Mouse (Mus musculus): ENCODE measurements at regions not wholly inside any gene's neighbourhood (a gene's known extent, or its start where the extent isn't known, plus 50 kb on each side); places are given as distances from the start of the nearest gene placed in this dataset.
A peak's percentile ranks its signal among the peaks of the same experiment; 100 is the strongest.
"Not testable (repeated sequence)": the region's sequence is repeated elsewhere in the genome, so short reads cannot be mapped to it uniquely, and the experiment has no call there.

GRCm38 (mm10) chr11:12913401-12913800 lies 448.6 kb upstream of the Cobl start:
- not testable (repeated sequence) for H3K27me3 ChIP-seq; H3K36me3 ChIP-seq; ATAC-seq (ENCODE audit: low FRiP score, low read depth); H3K4me3 ChIP-seq; H3K9me3 ChIP-seq; H3K9ac ChIP-seq; H3K27ac ChIP-seq (replicated peaks); H3K4me1 ChIP-seq (replicated peaks); H3K4me2 ChIP-seq
- WGBS: 36% methylated on average over 6 of the region's 6 CpGs

GRCm38 (mm10) chr11:12873712-12874111 lies 409.0 kb upstream of the Cobl start:
- no peak overlapping the region for H3K4me3 ChIP-seq
- 80% methylated on average over 1 of the region's 1 CpGs for WGBS

GRCm38 (mm10) chr11:12872802-12873201 lies 408.0 kb upstream of the Cobl start:
- Histone ChIP-seq H3K9ac (no peak overlapping the region), H3K4me2 (no peak overlapping the region), H3K36me3 (no peaks in the 10 kb centered on the region), H3K27me3 (no peaks in the 10 kb centered on the region), H3K27ac (replicated peaks) (no peak overlapping the region), H3K9me3 (no peaks in the 10 kb centered on the region), H3K4me3 (no peak overlapping the region), H3K4me1 (replicated peaks) (no peaks in the 10 kb centered on the region)
- 90% methylated on average over 2 of the region's 2 CpGs for WGBS
- no peak for ATAC-seq (ENCODE audit: low FRiP score, low read depth)

More at GRCm38 (mm10) chr11:12873712-12874111, 409.0 kb upstream of the Cobl start:
- Histone ChIP-seq H3K4me2 (no peak overlapping the region), H3K27me3 (no peaks in the 10 kb centered on the region), H3K9me3 (no peaks in the 10 kb centered on the region), H3K4me1 (replicated peaks) (no peaks in the 10 kb centered on the region), H3K36me3 (no peaks in the 10 kb centered on the region), H3K9ac (no peak overlapping the region), H3K27ac (replicated peaks) (no peak overlapping the region)
- ATAC-seq (ENCODE audit: low FRiP score, low read depth): no peak

GRCm38 (mm10) chr11:12872399-12872798 lies 407.6 kb upstream of the Cobl start:
- Histone ChIP-seq H3K9ac (no peak overlapping the region), H3K27ac (replicated peaks) (no peak overlapping the region), H3K9me3 (no peaks in the 10 kb centered on the region), H3K4me2 (no peak overlapping the region), H3K4me3 (no peak overlapping the region), H3K4me1 (replicated peaks) (no peaks in the 10 kb centered on the region), H3K27me3 (no peaks in the 10 kb centered on the region), H3K36me3 (no peaks in the 10 kb centered on the region)
- 41% methylated on average over 1 of the region's 1 CpGs for WGBS
- no peak for ATAC-seq (ENCODE audit: low FRiP score, low read depth)

- Histone ChIP-seq H3K4me1 (replicated peaks) (no peaks in the 10 kb centered on the region), H3K9ac (no peak overlapping the region), H3K36me3 (no peaks in the 10 kb centered on the region), H3K4me2 (no peak overlapping the region), H3K9me3 (no peaks in the 10 kb centered on the region), H3K27ac (replicated peaks) (no peak overlapping the region), H3K4me3 (no peak overlapping the region), H3K27me3 (no peaks in the 10 kb centered on the region)
- no peak for ATAC-seq (ENCODE audit: low FRiP score, low read depth)
Measured at GRCm38 (mm10) chr11:12867541-12867940, 402.8 kb upstream of the Cobl start.

GRCm38 (mm10) chr11:12865034-12865620 lies 400.4 kb upstream of the Cobl start:
- WGBS: 77% methylated on average over 2 of the region's 2 CpGs
- no peak for ATAC-seq (ENCODE audit: low FRiP score, low read depth)
- Histone ChIP-seq H3K36me3 (no peaks in the 10 kb centered on the region), H3K9me3 (no peaks in the 10 kb centered on the region), H3K4me3 (no peak overlapping the region), H3K4me2 (no peak overlapping the region), H3K9ac (no peak overlapping the region), H3K27ac (replicated peaks) (no peak overlapping the region), H3K27me3 (no peaks in the 10 kb centered on the region), H3K4me1 (replicated peaks) (no peaks in the 10 kb centered on the region)

GRCm38 (mm10) chr11:12859344-12859930 lies 394.7 kb upstream of the Cobl start:
- ATAC-seq (ENCODE audit: low FRiP score, low read depth): no peak
- 87% methylated on average over 1 of the region's 1 CpGs for WGBS
- Histone ChIP-seq H3K4me1 (replicated peaks) (no peaks in the 10 kb centered on the region), H3K4me3 (no peak overlapping the region), H3K27ac (replicated peaks) (no peak overlapping the region), H3K9ac (no peak overlapping the region), H3K27me3 (no peaks in the 10 kb centered on the region), H3K9me3 (no peaks in the 10 kb centered on the region), H3K4me2 (no peak overlapping the region), H3K36me3 (no peaks in the 10 kb centered on the region)

GRCm38 (mm10) chr11:12858274-12858884 lies 393.6 kb upstream of the Cobl start:
- no peaks in the 10 kb centered on the region for H3K36me3 ChIP-seq
- WGBS: 94% methylated on average over 2 of the region's 2 CpGs
- ATAC-seq (ENCODE audit: low FRiP score, low read depth): no peak; the same call in 1 of the 2 replicates
- no peaks in the 10 kb centered on the region for H3K9me3 ChIP-seq
- no peak overlapping the region for H3K4me3 ChIP-seq
- no peak overlapping the region for H3K9ac ChIP-seq
- no peaks in the 10 kb centered on the region for H3K4me1 ChIP-seq (replicated peaks)
- H3K27ac ChIP-seq (replicated peaks): no peak overlapping the region
- H3K4me2 ChIP-seq: no peak overlapping the region
- H3K27me3 ChIP-seq: no peaks in the 10 kb centered on the region

- Histone ChIP-seq H3K27me3 (no peaks in the 10 kb centered on the region), H3K4me3 (no peak overlapping the region), H3K36me3 (no peaks in the 10 kb centered on the region), H3K9ac (no peak overlapping the region), H3K9me3 (no peaks in the 10 kb centered on the region), H3K4me1 (replicated peaks) (no peaks in the 10 kb centered on the region), H3K27ac (replicated peaks) (no peak overlapping the region), H3K4me2 (no peak overlapping the region)
- peak; percentile 54; the same call in 1 of the 2 replicates for ATAC-seq (ENCODE audit: low FRiP score, low read depth)
- WGBS: 85% methylated on average over 6 of the region's 6 CpGs
Measured at GRCm38 (mm10) chr11:12857358-12858199, 392.8 kb upstream of the Cobl start.

GRCm38 (mm10) chr11:12847793-12848192 lies 383.0 kb upstream of the Cobl start:
- Histone ChIP-seq H3K4me3 (no peak overlapping the region), H3K4me2 (no peak overlapping the region), H3K4me1 (replicated peaks) (no peaks in the 10 kb centered on the region), H3K27me3 (no peaks in the 10 kb centered on the region), H3K9ac (no peak overlapping the region), H3K36me3 (no peaks in the 10 kb centered on the region), H3K27ac (replicated peaks) (no peak overlapping the region), H3K9me3 (no peaks in the 10 kb centered on the region)
- no peak for ATAC-seq (ENCODE audit: low FRiP score, low read depth)

- Histone ChIP-seq H3K9me3 (no peaks in the 10 kb centered on the region), H3K4me2 (no peak overlapping the region), H3K9ac (no peak overlapping the region), H3K27me3 (no peaks in the 10 kb centered on the region), H3K4me1 (replicated peaks) (no peaks in the 10 kb centered on the region), H3K27ac (replicated peaks) (no peak overlapping the region), H3K4me3 (no peak overlapping the region), H3K36me3 (no peaks in the 10 kb centered on the region)
- ATAC-seq (ENCODE audit: low FRiP score, low read depth): no peak
Measured at GRCm38 (mm10) chr11:12843631-12844423, 379.1 kb upstream of the Cobl start.
